Mouse (Mus musculus): ENCODE measurements around the gene Mamstr. TPM values are rescaled to one million over a fixed set of nuclear protein-coding genes. Genes with fewer than 3 reads are reported as not detected.
A peak's percentile ranks its signal among the peaks of the same experiment; 100 is the strongest.
"Not testable (repeated sequence)": the region's sequence is repeated elsewhere in the genome, so short reads cannot be mapped to it uniquely, and the experiment has no call there.

The Mamstr gene
- polyA plus RNA-seq, 1 experiment from 2014 or later = 2.8 TPM

DNA sequence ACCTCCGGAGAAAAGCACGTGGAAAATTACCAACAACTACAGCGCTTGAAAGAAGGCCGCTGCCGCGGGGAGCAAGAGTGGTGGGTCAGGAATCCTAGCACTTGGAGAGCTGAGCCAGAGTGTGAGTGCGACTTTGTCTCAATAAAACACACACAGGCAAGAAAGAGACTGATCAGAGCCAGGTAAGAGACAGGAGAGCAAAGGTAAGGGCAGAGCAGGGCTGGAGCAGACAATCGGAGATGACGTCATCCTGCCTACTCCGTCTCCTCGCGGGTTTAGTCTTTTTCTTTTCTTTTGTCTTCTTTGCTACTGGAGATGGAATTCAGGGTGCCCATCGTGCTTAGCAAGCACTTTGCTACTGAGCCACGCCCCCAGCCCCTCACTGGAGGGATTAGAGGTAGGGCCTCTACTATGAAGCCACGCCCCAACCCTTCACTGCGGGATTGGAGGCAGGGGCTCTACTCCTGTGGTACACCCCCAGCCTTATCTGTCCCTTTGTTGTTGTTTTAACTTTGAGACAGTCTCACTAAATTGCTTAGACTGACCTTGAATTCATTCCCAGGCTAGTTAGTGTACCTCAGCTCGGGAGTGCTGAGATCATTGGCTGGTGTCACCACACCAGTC lies 14.8 kb downstream of the Mamstr start:
- H3K4me1 ChIP-seq (replicated peaks; ENCODE audit: control insufficient read depth, insufficient read depth, low read length) = no peaks in the 10 kb centered on the region
- no peaks in the 10 kb centered on the region for H3K36me3 ChIP-seq (ENCODE audit: control insufficient read depth, insufficient read depth)
- H3K9me3 ChIP-seq (ENCODE audit: control insufficient read depth) = peaks cover 7% of the 10 kb centered on the region; the same call in 1 of the 2 replicates
- no peak for TF ChIP-seq CTCF (IDR thresholded peaks at IDR 0.05; ENCODE audit: low read depth)
- peak overlapping the region; percentile 52 for H3K4me2 ChIP-seq (replicated peaks; ENCODE audit: low read depth)
- H3K27me3 ChIP-seq (replicated peaks; ENCODE audit: control insufficient read depth, insufficient read depth, low read length) = peaks cover 5% of the 10 kb centered on the region; the same call in 1 of the 2 replicates
- 25% methylated on average over 17 of the region's 17 CpGs for WGBS
- ATAC-seq = peak; percentile 74
- H3K4me3 ChIP-seq (ENCODE audit: low read depth, low read length) = no peak overlapping the region
- H3K9ac ChIP-seq (ENCODE audit: low read depth, low read length) = no peak overlapping the region
- H3K27ac ChIP-seq (ENCODE audit: low read depth, low read length) = no peak overlapping the region

DNA sequence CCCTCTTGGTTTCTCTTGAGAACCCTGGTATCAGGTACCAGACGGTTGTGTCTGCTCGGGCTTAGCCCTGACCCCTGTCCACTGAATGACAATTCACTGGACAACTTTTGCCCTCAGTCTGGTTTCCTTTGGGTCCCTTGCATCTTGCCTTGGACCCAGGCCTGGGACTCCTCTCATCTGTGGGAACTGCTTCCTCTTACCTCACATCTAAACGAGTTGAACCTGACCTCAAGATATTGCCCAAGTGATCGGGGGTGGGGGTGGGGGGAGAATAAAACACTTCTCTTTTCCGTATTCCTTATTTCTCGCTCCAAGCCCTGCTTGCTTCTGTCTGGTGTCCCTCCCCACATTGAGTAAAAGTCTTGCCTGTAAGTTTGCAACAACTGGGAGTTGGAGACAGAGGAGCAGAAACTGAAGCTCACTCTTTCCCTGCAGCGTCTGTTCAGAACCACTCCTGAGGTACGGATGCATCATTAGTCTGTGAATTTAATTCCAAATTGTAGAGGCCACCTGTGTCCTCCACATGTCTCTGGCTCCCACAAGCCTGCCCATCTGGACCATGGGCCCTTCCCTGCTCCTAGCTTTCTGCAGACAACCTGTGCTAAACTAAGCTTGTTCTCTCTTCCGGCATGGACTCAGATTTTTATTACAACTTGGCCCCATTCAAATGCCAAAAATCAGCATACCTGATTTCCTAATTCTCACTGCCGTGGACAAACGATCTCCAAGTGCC lies 21.1 kb downstream of the Mamstr start:
- no peaks in the 10 kb centered on the region for H3K4me1 ChIP-seq (replicated peaks; ENCODE audit: control insufficient read depth, insufficient read depth, low read length)
- H3K9ac ChIP-seq (ENCODE audit: low read depth, low read length) = no peak overlapping the region
- H3K9me3 ChIP-seq (ENCODE audit: control insufficient read depth) = peaks cover 7% of the 10 kb centered on the region; the same call in 1 of the 2 replicates
- WGBS = 82% methylated on average over 11 of the region's 11 CpGs
- no peak overlapping the region for H3K4me3 ChIP-seq (ENCODE audit: low read depth, low read length)
- peaks cover 33% of the 10 kb centered on the region for H3K27me3 ChIP-seq (replicated peaks; ENCODE audit: control insufficient read depth, insufficient read depth, low read length)
- H3K27ac ChIP-seq (ENCODE audit: low read depth, low read length) = no peak overlapping the region
- no peak for ATAC-seq
- no peak overlapping the region for H3K4me2 ChIP-seq (replicated peaks; ENCODE audit: low read depth)
- no peak for TF ChIP-seq CTCF (IDR thresholded peaks at IDR 0.05; ENCODE audit: low read depth)
- H3K36me3 ChIP-seq (ENCODE audit: control insufficient read depth, insufficient read depth) = no peaks in the 10 kb centered on the region

DNA sequence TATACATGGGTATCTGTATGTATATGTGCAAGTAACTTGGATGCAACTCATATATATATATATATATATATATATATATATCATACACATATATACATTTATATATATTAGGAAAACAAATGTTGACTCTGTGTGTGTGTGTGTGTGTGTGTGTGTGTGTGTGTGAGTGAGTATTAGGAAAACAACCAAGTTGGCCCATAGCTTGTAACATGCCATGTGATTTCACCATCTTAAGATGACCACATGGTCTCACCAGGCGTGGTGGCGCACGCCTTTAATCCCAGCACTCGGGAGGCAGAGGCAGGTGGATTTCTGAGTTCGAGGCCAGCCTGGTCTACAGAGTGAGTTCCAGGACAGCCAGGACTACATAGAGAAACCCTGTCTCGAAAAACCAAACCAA lies 21.9 kb downstream of the Mamstr start:
- WGBS = 92% methylated on average over 6 of the region's 6 CpGs
- H3K4me3 ChIP-seq (ENCODE audit: low read depth, low read length); H3K9ac ChIP-seq (ENCODE audit: low read depth, low read length); H3K4me2 ChIP-seq (replicated peaks; ENCODE audit: low read depth); ATAC-seq; H3K9me3 ChIP-seq (ENCODE audit: control insufficient read depth); H3K27ac ChIP-seq (ENCODE audit: low read depth, low read length); H3K4me1 ChIP-seq (replicated peaks; ENCODE audit: control insufficient read depth, insufficient read depth, low read length); H3K36me3 ChIP-seq (ENCODE audit: control insufficient read depth, insufficient read depth): not testable (repeated sequence)
- peaks cover 41% of the 10 kb centered on the region for H3K27me3 ChIP-seq (replicated peaks; ENCODE audit: control insufficient read depth, insufficient read depth, low read length)

DNA sequence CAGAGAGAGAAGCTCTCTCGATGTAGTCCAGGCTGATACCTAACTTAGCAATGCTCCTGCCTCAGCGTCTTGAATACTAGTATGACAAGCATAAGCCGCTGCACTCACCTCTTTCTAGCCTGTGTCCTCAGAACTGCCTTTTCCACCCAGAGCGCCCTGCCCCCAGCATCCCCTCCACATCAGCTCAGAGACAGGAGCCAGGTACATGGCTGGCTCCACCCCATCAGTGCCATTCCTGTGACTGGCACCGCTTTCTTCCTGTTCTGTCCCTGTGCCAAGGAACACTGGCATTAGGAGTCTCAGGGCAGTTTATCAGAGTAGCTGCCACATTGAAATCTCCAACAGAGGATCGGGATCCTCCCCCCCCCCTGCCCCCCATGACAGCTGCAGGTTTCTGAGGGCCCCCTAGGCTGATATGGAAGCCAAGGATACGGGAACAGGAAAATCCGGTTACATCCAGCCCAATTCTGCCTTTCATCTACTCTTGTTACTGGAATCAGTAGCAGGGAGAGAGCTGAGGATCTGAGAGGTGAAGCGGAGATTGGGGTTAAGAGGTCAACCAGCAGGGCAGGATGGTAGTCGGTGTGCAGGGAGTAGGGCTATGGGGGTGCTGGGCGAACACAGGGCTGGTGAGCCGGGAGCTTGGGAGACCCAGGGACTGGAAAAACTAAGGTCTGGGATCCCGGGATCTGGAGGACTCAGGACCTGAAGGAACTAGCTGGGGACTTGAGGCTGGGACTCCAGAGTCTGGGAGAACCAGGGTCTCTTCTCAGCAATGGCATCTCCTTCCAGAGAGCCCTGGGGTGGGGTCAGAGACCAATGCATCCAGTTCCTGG lies 25.7 kb downstream of the Mamstr start:
- no peak overlapping the region for H3K27ac ChIP-seq (ENCODE audit: low read depth, low read length)

DNA sequence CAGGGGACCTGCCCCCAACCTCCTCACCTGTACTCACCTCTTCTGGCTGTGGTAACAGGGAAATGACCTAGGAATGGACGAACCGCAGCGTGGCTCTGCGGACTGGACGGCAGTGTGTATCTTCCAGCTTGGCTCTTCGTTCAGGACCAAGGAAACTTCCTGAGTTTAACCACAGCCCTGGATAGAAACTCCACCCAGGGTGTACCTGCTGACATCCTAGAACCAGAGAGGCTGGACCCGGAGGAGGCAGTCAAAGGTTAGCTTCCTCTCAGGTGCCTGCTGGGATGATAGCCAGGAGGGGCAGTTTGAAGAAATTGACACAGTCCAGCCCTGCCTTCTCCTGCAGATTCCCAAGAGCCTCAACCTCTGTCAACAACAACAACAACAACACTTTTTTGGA lies 26.4 kb downstream of the Mamstr start, which contains the start of gene Fut2:
Gene Fut2, minus strand, starts transcription at position 234 of the 400 bp plus-strand sequence.
- H3K27ac ChIP-seq (ENCODE audit: low read depth, low read length) = no peak within 1 kb of the TSS
- no peaks in the 10 kb centered on the region for H3K9me3 ChIP-seq (ENCODE audit: control insufficient read depth)
- WGBS = 47% methylated on average over 7 of the region's 7 CpGs
- H3K4me2 ChIP-seq (replicated peaks; ENCODE audit: low read depth) = peak within 1 kb of the TSS; percentile 1; the same call in 1 of the 2 replicates
- no peaks in the 10 kb centered on the region for H3K4me1 ChIP-seq (replicated peaks; ENCODE audit: control insufficient read depth, insufficient read depth, low read length)
- no peak for TF ChIP-seq CTCF (IDR thresholded peaks at IDR 0.05; ENCODE audit: low read depth)
- H3K4me3 ChIP-seq (ENCODE audit: low read depth, low read length) = peak within 1 kb of the TSS; percentile 1; the same call in 1 of the 2 replicates
- H3K36me3 ChIP-seq (ENCODE audit: control insufficient read depth, insufficient read depth) = no peaks in the 10 kb centered on the region
- ATAC-seq = no peak; the same call in 1 of the 2 replicates
- peaks cover 51% of the 10 kb centered on the region for H3K27me3 ChIP-seq (replicated peaks; ENCODE audit: control insufficient read depth, insufficient read depth, low read length)
- no peak within 1 kb of the TSS for H3K9ac ChIP-seq (ENCODE audit: low read depth, low read length)

More for the DNA sequence above, 25.7 kb downstream of the Mamstr start:
- Histone ChIP-seq H3K36me3 (ENCODE audit: control insufficient read depth, insufficient read depth) (no peaks in the 10 kb centered on the region), H3K9ac (ENCODE audit: low read depth, low read length) (no peak overlapping the region), H3K4me3 (ENCODE audit: low read depth, low read length) (peak overlapping the region; percentile 1; the same call in 1 of the 2 replicates), H3K4me2 (replicated peaks; ENCODE audit: low read depth) (peak overlapping the region; percentile 1; the same call in 1 of the 2 replicates), H3K27me3 (replicated peaks; ENCODE audit: control insufficient read depth, insufficient read depth, low read length) (peaks cover 54% of the 10 kb centered on the region), H3K9me3 (ENCODE audit: control insufficient read depth) (no peaks in the 10 kb centered on the region), H3K4me1 (replicated peaks; ENCODE audit: control insufficient read depth, insufficient read depth, low read length) (no peaks in the 10 kb centered on the region)
- TF ChIP-seq CTCF (IDR thresholded peaks at IDR 0.05; ENCODE audit: low read depth) = no peak
- no peak for ATAC-seq
- WGBS = 36% methylated on average over 13 of the region's 13 CpGs

DNA sequence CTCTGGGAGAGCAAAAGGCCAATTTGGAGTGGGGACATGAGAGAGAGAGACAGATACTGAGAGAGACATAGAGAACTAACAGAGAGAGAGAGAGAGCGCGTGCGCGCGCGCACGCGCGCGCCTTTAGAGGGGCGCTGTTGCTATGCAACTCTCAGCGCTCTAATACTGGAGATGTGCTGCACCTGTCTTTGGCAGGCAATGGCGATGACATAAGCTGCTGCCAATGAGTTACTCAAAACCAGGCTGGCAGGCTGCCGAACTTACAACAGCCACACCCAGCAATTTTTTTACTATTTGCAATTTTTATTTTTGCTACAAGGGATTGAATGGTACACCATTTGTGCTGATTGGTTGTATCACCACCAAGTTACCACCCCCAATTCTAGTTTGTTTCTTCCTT lies 28.0 kb downstream of the Mamstr start:
- Histone ChIP-seq H3K4me1 (replicated peaks; ENCODE audit: control insufficient read depth, insufficient read depth, low read length) (no peaks in the 10 kb centered on the region), H3K9me3 (ENCODE audit: control insufficient read depth) (no peaks in the 10 kb centered on the region), H3K9ac (ENCODE audit: low read depth, low read length) (no peak overlapping the region), H3K27me3 (replicated peaks; ENCODE audit: control insufficient read depth, insufficient read depth, low read length) (peaks cover 62% of the 10 kb centered on the region), H3K27ac (ENCODE audit: low read depth, low read length) (no peak overlapping the region), H3K4me3 (ENCODE audit: low read depth, low read length) (no peak overlapping the region), H3K4me2 (replicated peaks; ENCODE audit: low read depth) (no peak overlapping the region), H3K36me3 (ENCODE audit: control insufficient read depth, insufficient read depth) (no peaks in the 10 kb centered on the region)
- no peak for TF ChIP-seq CTCF (IDR thresholded peaks at IDR 0.05; ENCODE audit: low read depth)
- no peak for ATAC-seq
- WGBS = 85% methylated on average over 14 of the region's 14 CpGs

Data from intestine, postnatal 0 days (tissue).